Mouse (Mus musculus) heart, postnatal 10 days (tissue): ENCODE results near the gene Olfr1104. TPM values are rescaled to one million over a fixed set of nuclear protein-coding genes. Genes with fewer than 3 reads are reported as not detected.

ENCODE experiments used
- DNase-seq, 2 experiments: peaks; one replicate each; pipeline ENCODE4 v3.0.0; 2021
- intact Hi-C: fragments of 180-260 bp; cut with DNase I; formaldehyde crosslinking; loops from one replicate; pipeline ENCODE4 v1.15.1; 2025
- total RNA-seq, 2 experiments: library from RNA; stranded (reverse); gene quantifications; 2 replicates each; pipeline ENCODE4 v1.2.3; 2021

Olfr1104 gene
- total RNA-seq: not detected

GRCm38 (mm10) chr2:87026980-87027379, at the start of gene Olfr1104:
Olfr1104 (minus strand) TSS chr2:87027080.
- intact Hi-C loops: no loop called here
- no peak for DNase-seq

GRCm38 (mm10) chr2:87075717-87076116, 48.8 kb upstream of the Olfr1104 start, which contains the start of gene Olfr1107:
Olfr1107 (minus strand) TSS chr2:87075817.
- intact Hi-C loops: no loop called here
- DNase-seq: no peak

GRCm38 (mm10) chr2:87052173-87052572, 25.3 kb upstream of the Olfr1104 start, which contains the start of gene Olfr1106:
Olfr1106 (minus strand) TSS chr2:87052273.
- intact Hi-C loops: no loop called here

GRCm38 (mm10) chr2:87036431-87036830, 9.6 kb upstream of the Olfr1104 start, which contains the start of gene Olfr1105:
Olfr1105 (minus strand) TSS chr2:87036531.
- intact Hi-C loops: no loop called here
- no peak for DNase-seq

More at GRCm38 (mm10) chr2:87052173-87052572, 25.3 kb upstream of the Olfr1104 start, which contains the start of gene Olfr1106:
- DNase-seq: no peak

- intact Hi-C loops: no loop called here
- DNase-seq: no peak
Measured at GRCm38 (mm10) chr2:86998098-86998497, 28.8 kb downstream of the Olfr1104 start, which contains the start of gene Olfr1102. Olfr1102 (plus strand) TSS chr2:86998398.

GRCm38 (mm10) chr2:86991121-86991520, 35.8 kb downstream of the Olfr1104 start, which contains the start of gene Olfr1101:
Olfr1101 (minus strand) TSS chr2:86991221.
- intact Hi-C loops: no loop called here
- DNase-seq: no peak

- no peak for DNase-seq
- intact Hi-C loops: no loop called here
Measured at GRCm38 (mm10) chr2:86979854-86980253, 47.0 kb downstream of the Olfr1104 start, which contains the start of gene Olfr1100. Olfr1100 (minus strand) TSS chr2:86979954.

Other genes starting within 250 kb of the Olfr1104 start
- gene Olfr1093, start 244.6 kb downstream of the Olfr1104 start, total RNA-seq: not detected
- not detected for gene Olfr141, start 217.1 kb downstream of the Olfr1104 start, total RNA-seq
- not detected for gene Olfr1094, start 202.4 kb downstream of the Olfr1104 start, total RNA-seq
- gene Olfr1095, start 175.4 kb downstream of the Olfr1104 start, total RNA-seq: not detected
- not detected for gene Gm13723, start 152.3 kb downstream of the Olfr1104 start, total RNA-seq
- not detected for gene Olfr1097, start 134.9 kb downstream of the Olfr1104 start, total RNA-seq
- gene Olfr1098, start 102.5 kb downstream of the Olfr1104 start, total RNA-seq: not detected
- gene Olfr1099, start 66.4 kb downstream of the Olfr1104 start, total RNA-seq: not detected
- not detected for gene Olfr1100, start 47.1 kb downstream of the Olfr1104 start, total RNA-seq
- gene Olfr1101, start 35.9 kb downstream of the Olfr1104 start, total RNA-seq: not detected
- gene Olfr1102, start 28.7 kb downstream of the Olfr1104 start, total RNA-seq: not detected
- not detected for gene Olfr1105, start 9.5 kb upstream of the Olfr1104 start, total RNA-seq
- not detected for gene Olfr1106, start 25.2 kb upstream of the Olfr1104 start, total RNA-seq
- not detected for gene Olfr1107, start 48.7 kb upstream of the Olfr1104 start, total RNA-seq
- not detected for gene Olfr1109, start 68.9 kb upstream of the Olfr1104 start, total RNA-seq
- gene Olfr259, start 87.5 kb upstream of the Olfr1104 start, total RNA-seq: not detected
- gene Olfr1110, start 113.2 kb upstream of the Olfr1104 start, total RNA-seq: not detected
- not detected for gene Olfr1111, start 125.5 kb upstream of the Olfr1104 start, total RNA-seq
- gene Olfr1112, start 160.7 kb upstream of the Olfr1104 start, total RNA-seq: not detected
- gene Olfr1113, start 181.9 kb upstream of the Olfr1104 start, total RNA-seq: not detected
- gene Olfr1115, start 220.9 kb upstream of the Olfr1104 start, total RNA-seq: not detected
- gene Olfr1116, start 240.5 kb upstream of the Olfr1104 start, total RNA-seq: not detected